Mouse (Mus musculus): ENCODE results near the gene Rab43. TPM values are rescaled to one million over a fixed set of nuclear protein-coding genes. Genes with fewer than 3 reads are reported as not detected.

Gene Rab43
- polyA plus RNA-seq, 1 experiment: 58.4 TPM

- TF ChIP-seq CTCF (IDR thresholded peaks at IDR 0.05; ENCODE audit: extremely low read depth, insufficient read length, insufficient replicate concordance, low read depth, low read length) (no peak), POLR2A (IDR thresholded peaks at IDR 0.05; ENCODE audit: low read depth, low read length) (no peak)
- H3K4me3 ChIP-seq (ENCODE audit: low read depth, low read length): no peak overlapping the region
- no peak overlapping the region for H3K27ac ChIP-seq (ENCODE audit: insufficient read depth, low read depth, low read length)
- no peaks in the 10 kb centered on the region for H3K27me3 ChIP-seq (ENCODE audit: control insufficient read depth, insufficient read depth, low read length)
- WGBS: 70% methylated on average over 5 of the region's 5 CpGs
- no peaks in the 10 kb centered on the region for H3K36me3 ChIP-seq (ENCODE audit: control insufficient read depth, insufficient read depth, low read length)
- H3K4me1 ChIP-seq (ENCODE audit: control insufficient read depth, insufficient read depth, insufficient read length, low read length): no peaks in the 10 kb centered on the region
These were observed 49.8 kb downstream of the Rab43 start for GRCm38 (mm10) chr6:87762161-87762560.

- Histone ChIP-seq H3K36me3 (ENCODE audit: control insufficient read depth, insufficient read depth, low read length) (no peaks in the 10 kb centered on the region), H3K4me3 (ENCODE audit: low read depth, low read length) (no peak overlapping the region), H3K27ac (ENCODE audit: insufficient read depth, low read depth, low read length) (no peak overlapping the region), H3K4me1 (ENCODE audit: control insufficient read depth, insufficient read depth, insufficient read length, low read length) (no peaks in the 10 kb centered on the region), H3K27me3 (ENCODE audit: control insufficient read depth, insufficient read depth, low read length) (no peaks in the 10 kb centered on the region)
- TF ChIP-seq CTCF (IDR thresholded peaks at IDR 0.05; ENCODE audit: extremely low read depth, insufficient read length, insufficient replicate concordance, low read depth, low read length) (no peak), POLR2A (IDR thresholded peaks at IDR 0.05; ENCODE audit: low read depth, low read length) (no peak)
- 48% methylated on average over 3 of the region's 3 CpGs for WGBS
These were observed 52.1 kb downstream of the Rab43 start for GRCm38 (mm10) chr6:87759850-87760249.

- H3K4me1 ChIP-seq (ENCODE audit: control insufficient read depth, insufficient read depth, insufficient read length, low read length): no peaks in the 10 kb centered on the region
- H3K27me3 ChIP-seq (ENCODE audit: control insufficient read depth, insufficient read depth, low read length): no peaks in the 10 kb centered on the region
- TF ChIP-seq CTCF (IDR thresholded peaks at IDR 0.05; ENCODE audit: extremely low read depth, insufficient read length, insufficient replicate concordance, low read depth, low read length) (no peak), POLR2A (IDR thresholded peaks at IDR 0.05; ENCODE audit: low read depth, low read length) (no peak)
- H3K36me3 ChIP-seq (ENCODE audit: control insufficient read depth, insufficient read depth, low read length): no peaks in the 10 kb centered on the region
- no peak overlapping the region for H3K4me3 ChIP-seq (ENCODE audit: low read depth, low read length)
- WGBS: 23% methylated on average over 3 of the region's 3 CpGs
- H3K27ac ChIP-seq (ENCODE audit: insufficient read depth, low read depth, low read length): no peak overlapping the region
These were observed 52.6 kb downstream of the Rab43 start for GRCm38 (mm10) chr6:87759404-87759803.

DNA sequence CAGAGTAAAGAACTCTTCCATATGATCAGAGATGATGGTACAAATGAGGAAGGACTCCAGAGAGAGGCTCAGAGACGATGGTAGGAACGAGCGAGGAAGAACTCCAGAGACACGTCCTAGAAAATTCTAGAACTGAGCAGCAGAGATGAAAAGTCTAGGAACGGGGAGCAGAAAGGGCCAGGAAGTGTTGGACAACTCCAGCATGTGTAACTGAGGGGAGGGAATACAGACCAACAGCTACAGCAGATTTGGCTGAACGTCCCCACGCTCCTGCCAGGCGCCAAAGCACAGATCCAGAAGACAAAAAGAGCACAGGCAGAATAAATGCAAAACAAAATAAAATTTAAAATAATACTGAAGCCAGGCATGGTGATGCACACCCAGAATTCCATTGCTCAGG is 55.1 kb downstream of the Rab43 start:
- 89% methylated on average over 8 of the region's 8 CpGs for WGBS
- Histone ChIP-seq H3K27ac (ENCODE audit: insufficient read depth, low read depth, low read length) (no peak overlapping the region), H3K36me3 (ENCODE audit: control insufficient read depth, insufficient read depth, low read length) (no peaks in the 10 kb centered on the region), H3K4me1 (ENCODE audit: control insufficient read depth, insufficient read depth, insufficient read length, low read length) (no peaks in the 10 kb centered on the region), H3K27me3 (ENCODE audit: control insufficient read depth, insufficient read depth, low read length) (no peaks in the 10 kb centered on the region), H3K4me3 (ENCODE audit: low read depth, low read length) (no peak overlapping the region)
- TF ChIP-seq POLR2A (IDR thresholded peaks at IDR 0.05; ENCODE audit: low read depth, low read length): no peak
- TF ChIP-seq CTCF (IDR thresholded peaks at IDR 0.05; ENCODE audit: extremely low read depth, insufficient read length, insufficient replicate concordance, low read depth, low read length): no peak

DNA sequence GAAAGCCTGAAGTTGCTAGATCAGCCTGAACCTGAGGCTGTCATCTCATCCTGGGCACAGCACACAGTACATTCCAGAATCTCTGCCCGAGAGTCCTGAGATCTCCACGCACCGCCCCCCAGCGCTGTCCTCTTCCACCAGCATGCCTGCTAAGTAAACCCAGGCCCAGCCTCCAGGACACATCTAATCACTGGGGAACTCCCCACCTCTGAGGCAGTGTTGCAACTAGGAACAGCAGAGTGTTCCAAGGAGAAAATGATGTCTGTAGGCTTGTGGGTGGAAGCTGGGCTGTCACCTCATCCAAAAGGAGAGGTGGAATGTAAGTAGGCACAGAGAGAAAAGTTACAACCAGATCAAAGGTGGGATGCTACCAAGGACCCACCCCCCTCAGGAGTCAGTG is 56.8 kb downstream of the Rab43 start:
- no peaks in the 10 kb centered on the region for H3K36me3 ChIP-seq (ENCODE audit: control insufficient read depth, insufficient read depth, low read length)
- H3K27me3 ChIP-seq (ENCODE audit: control insufficient read depth, insufficient read depth, low read length): no peaks in the 10 kb centered on the region
- no peak overlapping the region for H3K4me3 ChIP-seq (ENCODE audit: low read depth, low read length)
- TF ChIP-seq CTCF (IDR thresholded peaks at IDR 0.05; ENCODE audit: extremely low read depth, insufficient read length, insufficient replicate concordance, low read depth, low read length) (no peak), POLR2A (IDR thresholded peaks at IDR 0.05; ENCODE audit: low read depth, low read length) (no peak)
- H3K4me1 ChIP-seq (ENCODE audit: control insufficient read depth, insufficient read depth, insufficient read length, low read length): no peaks in the 10 kb centered on the region
- H3K27ac ChIP-seq (ENCODE audit: insufficient read depth, low read depth, low read length): no peak overlapping the region
- WGBS: 89% methylated on average over 4 of the region's 4 CpGs

- H3K27ac ChIP-seq (ENCODE audit: insufficient read depth, low read depth, low read length): no peak overlapping the region
- no peaks in the 10 kb centered on the region for H3K36me3 ChIP-seq (ENCODE audit: control insufficient read depth, insufficient read depth, low read length)
- H3K4me3 ChIP-seq (ENCODE audit: low read depth, low read length): no peak overlapping the region
- TF ChIP-seq POLR2A (IDR thresholded peaks at IDR 0.05; ENCODE audit: low read depth, low read length) (no peak), CTCF (IDR thresholded peaks at IDR 0.05; ENCODE audit: extremely low read depth, insufficient read length, insufficient replicate concordance, low read depth, low read length) (no peak)
- WGBS: 86% methylated on average over 6 of the region's 6 CpGs
- H3K27me3 ChIP-seq (ENCODE audit: control insufficient read depth, insufficient read depth, low read length): no peaks in the 10 kb centered on the region
- no peaks in the 10 kb centered on the region for H3K4me1 ChIP-seq (ENCODE audit: control insufficient read depth, insufficient read depth, insufficient read length, low read length)
These were observed 60.4 kb downstream of the Rab43 start for GRCm38 (mm10) chr6:87751574-87751973.

DNA sequence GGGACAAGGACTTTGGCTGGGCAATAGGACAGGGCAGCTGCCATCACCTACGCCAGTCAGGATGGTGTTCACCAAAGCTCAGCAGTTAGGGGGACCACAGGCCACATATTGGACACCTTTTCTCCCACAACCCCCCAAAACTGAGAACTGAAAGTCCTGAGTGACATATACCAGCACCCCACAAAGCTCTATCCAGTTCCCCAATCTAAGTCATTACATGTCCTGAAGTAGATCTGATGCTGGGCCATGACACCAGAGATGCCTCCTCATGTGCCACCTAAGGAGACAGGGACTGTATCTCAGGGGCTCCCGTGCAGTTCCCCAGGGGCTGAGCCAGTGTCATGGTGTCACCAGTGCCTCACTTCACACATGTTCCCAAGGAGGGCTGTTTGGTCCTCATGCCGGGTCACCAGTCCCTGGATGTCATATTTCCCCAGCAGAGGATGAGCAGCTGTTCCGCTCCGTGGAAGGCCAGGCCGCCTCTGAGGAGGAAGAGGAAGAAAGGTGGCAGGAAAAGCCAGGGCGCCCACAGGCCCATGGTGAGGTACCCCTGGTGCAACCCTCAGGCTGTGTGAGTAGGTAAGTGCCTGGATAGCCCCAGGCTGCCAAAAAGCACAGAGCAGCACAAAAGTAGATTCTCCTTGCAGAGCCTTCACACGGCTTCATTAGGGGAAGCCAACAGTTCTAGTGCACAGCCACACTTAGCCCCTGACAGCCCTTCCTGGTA is 61.6 kb downstream of the Rab43 start:
- TF ChIP-seq CTCF (IDR thresholded peaks at IDR 0.05; ENCODE audit: extremely low read depth, insufficient read length, insufficient replicate concordance, low read depth, low read length) (no peak), POLR2A (IDR thresholded peaks at IDR 0.05; ENCODE audit: low read depth, low read length) (no peak)
- H3K36me3 ChIP-seq (ENCODE audit: control insufficient read depth, insufficient read depth, low read length): no peaks in the 10 kb centered on the region
- no peak overlapping the region for H3K27ac ChIP-seq (ENCODE audit: insufficient read depth, low read depth, low read length)
- no peaks in the 10 kb centered on the region for H3K27me3 ChIP-seq (ENCODE audit: control insufficient read depth, insufficient read depth, low read length)
- H3K4me1 ChIP-seq (ENCODE audit: control insufficient read depth, insufficient read depth, insufficient read length, low read length): no peaks in the 10 kb centered on the region
- H3K4me3 ChIP-seq (ENCODE audit: low read depth, low read length): no peak overlapping the region
- WGBS: 78% methylated on average over 8 of the region's 8 CpGs

All from small intestine, adult 2 months (tissue).